Comparison of ENCODE assay signal across 9 mouse cellular contexts in the genomic region with DNA sequence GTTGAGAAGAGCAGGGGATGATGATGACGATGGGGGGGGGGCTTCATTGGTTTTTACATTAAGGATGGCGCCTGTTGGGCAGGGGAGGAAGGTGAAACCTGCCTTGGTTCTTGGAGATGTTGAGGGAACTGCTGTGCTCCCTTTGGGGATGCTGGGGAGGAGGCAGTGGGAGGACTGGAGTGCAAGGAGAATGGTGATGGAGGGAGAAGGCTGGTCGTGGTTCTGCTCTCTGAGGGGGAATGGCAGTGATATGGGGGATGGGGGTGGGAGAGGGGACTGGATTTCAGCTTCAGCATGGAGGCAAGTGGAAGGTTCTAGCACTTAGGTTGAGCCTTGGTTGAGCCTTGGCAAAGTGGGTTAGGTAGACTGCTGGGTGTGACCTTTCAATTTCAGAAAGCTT. TPM values are rescaled to one million over a fixed set of nuclear protein-coding genes. Genes with fewer than 3 reads are reported as not detected.
DNase-seq lines count a peak whose midpoint lies in the region; ATAC-seq and TF ChIP-seq lines count a peak whose summit lies in the region.
"Had no signal": no experiment of that assay in that cellular context is flagged by ENCODE, and none has a peak within 500 bp of the region (broad histone marks: within the 10 kb centered on the region; RNA-seq: fewer than 3 reads in every experiment).

No protein-coding gene starts in this region.

- H3K27ac ChIP-seq in lung, embryonic 16.5 days (ENCODE audit: low read length), result peak overlapping the region; percentile 77
- peak overlapping the region; percentile 25; the same call in 1 of the 2 replicates for H3K27ac ChIP-seq in forebrain, embryonic 13.5 days
- H3K27ac ChIP-seq in limb, embryonic 14.5 days (replicated peaks; ENCODE audit: low read depth, low read length), result no peak overlapping the region
- H3K27ac ChIP-seq in stomach, embryonic 14.5 days (ENCODE audit: low read length), result no peak overlapping the region

- peak overlapping the region; percentile 57 for H3K4me2 ChIP-seq in lung, embryonic 16.5 days (ENCODE audit: low read depth, low read length)
- H3K4me2 ChIP-seq in forebrain, embryonic 13.5 days, result peak overlapping the region; percentile 58
- peak overlapping the region; percentile 52 for H3K4me2 ChIP-seq in limb, embryonic 14.5 days (replicated peaks; ENCODE audit: low read depth, low read length, severe bottlenecking)
- peak overlapping the region; percentile 43 for H3K4me2 ChIP-seq in stomach, embryonic 14.5 days (replicated peaks; ENCODE audit: low read depth, low read length)

- DNase-seq in lung, postnatal 14 days, result no peak
- DNase-seq in limb, embryonic 14.5 days (ENCODE audit: low spot score), result no peak
- DNase-seq in c-Kit-positive CD71-positive TER-119-positive erythroid progenitor cells, embryonic 14.5 days (ENCODE audit: low spot score), result no peak
- no peak for DNase-seq in thymus, adult 18-20 months
- DNase-seq: adrenal gland, postnatal 14 days; kidney, adult 8-10 months had no signal

- H3K27me3 ChIP-seq in lung, embryonic 16.5 days (ENCODE audit: control insufficient read depth, insufficient read depth, low read depth, low read length), result no peaks in the 10 kb centered on the region
- no peaks in the 10 kb centered on the region for H3K27me3 ChIP-seq in forebrain, embryonic 13.5 days
- H3K27me3 ChIP-seq in limb, embryonic 14.5 days (ENCODE audit: control insufficient read depth, insufficient read depth, low read length), result no peaks in the 10 kb centered on the region
- no peaks in the 10 kb centered on the region for H3K27me3 ChIP-seq in stomach, embryonic 14.5 days (ENCODE audit: control insufficient read depth, insufficient read depth, low read length)

- WGBS in lung, embryonic 16.5 days, result 11% methylated on average over 3 of the region's 3 CpGs
- 19% methylated on average over 3 of the region's 3 CpGs for WGBS in forebrain, embryonic 13.5 days
- 4% methylated on average over 3 of the region's 3 CpGs for WGBS in limb, embryonic 14.5 days
- 23% methylated on average over 3 of the region's 3 CpGs for WGBS in stomach, embryonic 14.5 days

- H3K9me3 ChIP-seq in lung, embryonic 16.5 days (ENCODE audit: control insufficient read depth, low read length), result no peaks in the 10 kb centered on the region
- H3K9me3 ChIP-seq in forebrain, embryonic 13.5 days (replicated peaks), result no peaks in the 10 kb centered on the region
- no peaks in the 10 kb centered on the region for H3K9me3 ChIP-seq in limb, embryonic 14.5 days (ENCODE audit: control insufficient read depth, low read length)
- H3K9me3 ChIP-seq in stomach, embryonic 14.5 days (ENCODE audit: control insufficient read depth, low read depth, low read length), result no peaks in the 10 kb centered on the region

- peak overlapping the region; percentile 63 for H3K4me3 ChIP-seq in lung, embryonic 16.5 days (ENCODE audit: low read length)
- peak overlapping the region; percentile 61 for H3K4me3 ChIP-seq in forebrain, embryonic 13.5 days
- H3K4me3 ChIP-seq in limb, embryonic 14.5 days (replicated peaks; ENCODE audit: low read length), result peak overlapping the region; percentile 50
- peak overlapping the region; percentile 43; the same call in 1 of the 2 replicates for H3K4me3 ChIP-seq in stomach, embryonic 14.5 days (ENCODE audit: low read depth, low read length)

- peaks cover 4% of the 10 kb centered on the region; the same call in 1 of the 2 replicates for H3K4me1 ChIP-seq in lung, embryonic 16.5 days (replicated peaks; ENCODE audit: control insufficient read depth, insufficient read depth, low read length)
- 0 out of 2 replicates have a peak, but pooled peaks cover 5% of the 10 kb centered on the region for H3K4me1 ChIP-seq in forebrain, embryonic 13.5 days
- H3K4me1 ChIP-seq in limb, embryonic 14.5 days (ENCODE audit: control insufficient read depth, insufficient read depth, low read length), result no peaks in the 10 kb centered on the region
- H3K4me1 ChIP-seq in stomach, embryonic 14.5 days (ENCODE audit: control insufficient read depth, insufficient read depth, low read length), result no peaks in the 10 kb centered on the region

- no peak for ATAC-seq in lung, embryonic 16.5 days (ENCODE audit: low read depth)
- ATAC-seq in forebrain, embryonic 13.5 days, result no peak
- ATAC-seq in limb, embryonic 14.5 days (ENCODE audit: low FRiP score, low read depth), result no peak
- no peak for ATAC-seq in stomach, embryonic 14.5 days (ENCODE audit: insufficient number of reproducible peaks, insufficient read depth, low FRiP score, low read depth)

- no peaks in the 10 kb centered on the region for H3K36me3 ChIP-seq in lung, embryonic 16.5 days (ENCODE audit: control insufficient read depth, insufficient read depth, low read length)
- no peaks in the 10 kb centered on the region for H3K36me3 ChIP-seq in forebrain, embryonic 13.5 days (ENCODE audit: poor library complexity, severe bottlenecking)
- H3K36me3 ChIP-seq in limb, embryonic 14.5 days (ENCODE audit: control insufficient read depth, insufficient read depth, low read length), result no peaks in the 10 kb centered on the region
- no peaks in the 10 kb centered on the region for H3K36me3 ChIP-seq in stomach, embryonic 14.5 days (ENCODE audit: control insufficient read depth, insufficient read depth, low read length)

- no peak for TF ChIP-seq POLR2A in limb, embryonic 14.5 days (IDR thresholded peaks at IDR 0.05; ENCODE audit: borderline replicate concordance, extremely low read depth, insufficient read depth, insufficient read length)

- H3K9ac ChIP-seq in lung, embryonic 16.5 days (ENCODE audit: low read length), result peak overlapping the region; percentile 79
- peak overlapping the region; percentile 76 for H3K9ac ChIP-seq in forebrain, embryonic 13.5 days
- peak overlapping the region; percentile 55; the same call in 1 of the 2 replicates for H3K9ac ChIP-seq in limb, embryonic 14.5 days (ENCODE audit: low read depth, low read length, severe bottlenecking)
- no peak overlapping the region for H3K9ac ChIP-seq in stomach, embryonic 14.5 days (replicated peaks; ENCODE audit: low read depth, low read length)

RNA-seq across cellular contexts. Expression of gene Fhl1, which starts 0.8 kb away (rescaled TPM):
- polyA plus RNA-seq in lung, embryonic 16.5 days (2015; fragmentation: Nextera tagmentation; extraction: Ambion mirVana), result 545 and 603 TPM in 2 replicates
- 138 and 154 TPM in 2 replicates for polyA plus RNA-seq in forebrain, embryonic 13.5 days (2015; fragmentation: Nextera tagmentation; extraction: Ambion mirVana)
- polyA plus RNA-seq in limb, embryonic 14.5 days (2012; rRNA removed), result 179 and 191 TPM in 2 replicates
- 139 and 167 TPM in 2 replicates for polyA plus RNA-seq in limb, embryonic 14.5 days (2014; fragmentation: Nextera tagmentation; extraction: Ambion mirVana)
- 63.2 and 68.9 TPM in 2 replicates for polyA plus RNA-seq in stomach, embryonic 14.5 days (2014; fragmentation: Nextera tagmentation; extraction: Ambion mirVana)

Comparison
In these comparisons a context has a peak if more than half of its experiments do, and no peak if none do; other contexts are left out.
1. H3K27ac ChIP-seq: peak in lung, embryonic 16.5 days (single experiment) and forebrain, embryonic 13.5 days (single experiment); none in limb, embryonic 14.5 days (single experiment) and stomach, embryonic 14.5 days (single experiment).
2. Peak in every context shown above with its lines, with median percentiles within 50 percentile points of each other: H3K4me2 ChIP-seq and H3K4me3 ChIP-seq.